Mouse (Mus musculus) intestine, embryonic 16.5 days (tissue): Measurements from ENCODE around the gene Gm49486. TPM values are rescaled to one million over a fixed set of nuclear protein-coding genes. Genes with fewer than 3 reads are reported as not detected.

ENCODE experiments used
- ATAC-seq: fragments of 200-750 bp; cut with Nextera tagmentation; 2 replicates; pipeline ENCODE4 v1.8.0; 2017; ENCODE audit warnings: moderate TSS enrichment, moderate library complexity
- H3K27ac ChIP-seq: fragments of 300-500 bp; sonication (generic); 2 replicates; pipeline ENCODE4 v1.5.1; 2014; ENCODE audit warnings: mild to moderate bottlenecking, low read length
- H3K27me3 ChIP-seq: fragments of 300-500 bp; sonication (generic); replicated peaks from 2 replicates; pipeline ENCODE4 v1.6.1; 2014; ENCODE audit warnings: low read length, control low read depth, mixed read lengths; ENCODE audit not compliant: control insufficient read depth, insufficient read depth
- H3K36me3 ChIP-seq: fragments of 300-500 bp; sonication (generic); 2 replicates; pipeline ENCODE4 v1.6.1; 2014; ENCODE audit warnings: low read length, control low read depth; ENCODE audit not compliant: control insufficient read depth, insufficient read depth
- H3K4me1 ChIP-seq: fragments of 300-500 bp; sonication (generic); 2 replicates; pipeline ENCODE4 v1.6.1; 2014; ENCODE audit warnings: low read length, control low read depth, mixed read lengths; ENCODE audit not compliant: control insufficient read depth, insufficient read depth
- H3K4me2 ChIP-seq: fragments of 300-500 bp; sonication (generic); 2 replicates; pipeline ENCODE4 v1.6.1; 2014; ENCODE audit warnings: low read depth, low read length, control low read depth
- H3K4me3 ChIP-seq: fragments of 300-500 bp; sonication (generic); 2 replicates; pipeline ENCODE4 v1.5.1; 2014; ENCODE audit warnings: mild to moderate bottlenecking, low read length
- H3K9ac ChIP-seq: fragments of 300-500 bp; sonication (generic); 2 replicates; pipeline ENCODE4 v1.6.1; 2014; ENCODE audit warnings: low read depth, low read length
- H3K9me3 ChIP-seq: fragments of 300-500 bp; sonication (generic); 2 replicates; pipeline ENCODE4 v1.6.1; 2016; ENCODE audit warnings: low read length, control low read depth; ENCODE audit not compliant: control insufficient read depth
- WGBS: fragments of 180-500 bp; shearing (Covaris S2); extraction: QIAGEN DNeasy Blood & Tissue Kit; methylation state at CpG from one replicate; pipeline ENCODE4 v1.1.7; 2014; 5-methylcytosine and 5-hydroxymethylcytosine counted together
- polyA plus RNA-seq: library from polyadenylated mRNA; unstranded; fragments of >200 nt; fragmentation: Nextera tagmentation; extraction: Ambion mirVana; gene quantifications from 2 replicates; pipeline ENCODE4 v1.2.1, GENCODE M21; 2015

Gm49486 gene
- polyA plus RNA-seq, 1 experiment from 2014 or later: 0.32 TPM

GRCm38 (mm10) chr15:79199390-79199976 lies 29.7 kb upstream of the Gm49486 start:
- Histone ChIP-seq H3K4me3 (no peak overlapping the region), H3K9ac (no peak overlapping the region), H3K27ac (no peak overlapping the region), H3K27me3 (0 out of 2 replicates have a peak, but pooled peaks cover 2% of the 10 kb centered on the region), H3K9me3 (no peaks in the 10 kb centered on the region), H3K36me3 (no peaks in the 10 kb centered on the region), H3K4me2 (no peak overlapping the region), H3K4me1 (peaks cover 4% of the 10 kb centered on the region)
- 93% methylated on average over 12 of the region's 12 CpGs for WGBS
- no peak for ATAC-seq

DNA sequence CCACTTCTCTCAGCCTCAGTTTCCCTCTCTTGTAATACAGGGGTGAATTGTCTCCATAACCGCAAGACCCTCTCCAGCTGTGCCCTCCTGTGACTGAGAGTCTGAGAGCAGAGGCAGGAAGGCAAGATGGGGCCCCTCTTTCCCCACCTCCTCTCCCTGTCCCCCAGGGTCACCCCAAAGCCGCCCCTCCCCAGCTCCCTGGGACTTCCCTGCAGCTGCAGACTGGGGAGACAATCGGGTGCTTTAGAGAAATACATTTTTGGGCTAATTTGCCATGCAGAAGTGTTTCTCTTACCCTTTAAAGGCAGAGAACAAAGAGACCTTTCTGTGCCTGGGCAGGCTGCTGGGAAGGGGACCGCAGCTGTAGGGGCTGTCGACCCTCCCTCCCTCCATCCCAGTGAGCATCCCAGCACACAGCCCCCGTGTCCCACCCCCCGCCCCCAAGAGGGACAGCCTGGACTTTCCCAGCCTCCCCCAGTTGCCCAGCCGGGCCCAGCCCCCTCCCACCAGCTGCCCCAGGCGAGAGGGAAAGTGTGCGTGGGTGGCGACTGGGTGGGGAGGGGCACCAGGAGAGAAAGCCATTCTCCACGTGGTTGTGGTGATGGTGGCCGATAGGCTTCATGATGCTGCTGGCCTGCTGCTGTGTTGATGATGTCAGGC lies 27.6 kb upstream of the Gm49486 start:
- H3K27ac ChIP-seq: no peak overlapping the region; the same call in 1 of the 2 replicates
- H3K4me1 ChIP-seq: peaks cover 4% of the 10 kb centered on the region
- WGBS: 29% methylated on average over 13 of the region's 13 CpGs
- ATAC-seq: peak; percentile 33; the same call in 1 of the 2 replicates
- H3K36me3 ChIP-seq: no peaks in the 10 kb centered on the region
- H3K9me3 ChIP-seq: no peaks in the 10 kb centered on the region
- no peak overlapping the region for H3K4me2 ChIP-seq
- H3K9ac ChIP-seq: no peak overlapping the region
- H3K27me3 ChIP-seq: 0 out of 2 replicates have a peak, but pooled peaks cover 2% of the 10 kb centered on the region
- no peak overlapping the region for H3K4me3 ChIP-seq

DNA sequence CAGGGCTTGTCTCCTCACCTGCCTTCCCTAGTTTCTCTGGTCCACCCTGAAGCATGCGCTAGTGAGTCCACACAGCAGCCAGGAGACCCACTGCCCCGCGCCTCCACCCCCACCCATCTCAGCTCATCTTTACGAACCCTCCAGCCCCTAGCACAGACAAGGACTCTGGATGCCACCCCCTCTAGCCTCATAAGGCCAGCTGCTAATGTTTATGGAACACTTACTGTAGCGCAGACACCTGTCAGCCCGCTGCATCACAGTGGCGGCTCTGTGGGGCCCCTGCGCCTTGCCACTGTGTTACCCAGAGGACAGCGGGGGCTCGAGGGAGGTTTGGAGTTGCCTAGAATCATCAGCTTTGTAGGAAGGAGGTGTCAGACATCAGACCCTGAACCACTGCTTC lies 26.6 kb upstream of the Gm49486 start:
- Histone ChIP-seq H3K27me3 (0 out of 2 replicates have a peak, but pooled peaks cover 2% of the 10 kb centered on the region), H3K9me3 (no peaks in the 10 kb centered on the region), H3K9ac (no peak overlapping the region), H3K4me3 (no peak overlapping the region), H3K36me3 (no peaks in the 10 kb centered on the region), H3K4me1 (peaks cover 4% of the 10 kb centered on the region), H3K4me2 (no peak overlapping the region), H3K27ac (no peak overlapping the region)
- WGBS: 23% methylated on average over 10 of the region's 10 CpGs
- no peak for ATAC-seq

GRCm38 (mm10) chr15:79208211-79208610 lies 21.0 kb upstream of the Gm49486 start:
- WGBS: 75% methylated on average over 6 of the region's 6 CpGs
- no peak overlapping the region for H3K4me3 ChIP-seq
- H3K36me3 ChIP-seq: no peaks in the 10 kb centered on the region
- ATAC-seq: no peak
- H3K27me3 ChIP-seq: no peaks in the 10 kb centered on the region
- no peak overlapping the region for H3K9ac ChIP-seq
- no peak overlapping the region for H3K4me2 ChIP-seq
- no peaks in the 10 kb centered on the region for H3K4me1 ChIP-seq
- no peaks in the 10 kb centered on the region for H3K9me3 ChIP-seq
- H3K27ac ChIP-seq: no peak overlapping the region

GRCm38 (mm10) chr15:79208758-79209439 lies 20.3 kb upstream of the Gm49486 start:
- WGBS: 70% methylated on average over 27 of the region's 27 CpGs
- Histone ChIP-seq H3K27me3 (no peaks in the 10 kb centered on the region), H3K9ac (no peak overlapping the region), H3K36me3 (no peaks in the 10 kb centered on the region), H3K4me1 (no peaks in the 10 kb centered on the region), H3K4me3 (no peak overlapping the region), H3K27ac (no peak overlapping the region), H3K9me3 (no peaks in the 10 kb centered on the region), H3K4me2 (no peak overlapping the region)
- ATAC-seq: no peak

GRCm38 (mm10) chr15:79210357-79210756 lies 18.8 kb upstream of the Gm49486 start:
- ATAC-seq: no peak

GRCm38 (mm10) chr15:79212750-79213446 lies 16.3 kb upstream of the Gm49486 start:
- ATAC-seq: peak; percentile 46
- no peak overlapping the region for H3K9ac ChIP-seq
- H3K4me2 ChIP-seq: no peak overlapping the region
- WGBS: 88% methylated on average over 26 of the region's 26 CpGs
- H3K4me1 ChIP-seq: no peaks in the 10 kb centered on the region
- no peak overlapping the region for H3K4me3 ChIP-seq
- H3K27me3 ChIP-seq: no peaks in the 10 kb centered on the region; the same call in 1 of the 2 replicates
- H3K36me3 ChIP-seq: no peaks in the 10 kb centered on the region
- peak overlapping the region; percentile 37; the same call in 1 of the 2 replicates for H3K27ac ChIP-seq
- no peaks in the 10 kb centered on the region for H3K9me3 ChIP-seq

More at GRCm38 (mm10) chr15:79210357-79210756, 18.8 kb upstream of the Gm49486 start:
- Histone ChIP-seq H3K4me2 (no peak overlapping the region), H3K4me3 (no peak overlapping the region), H3K36me3 (no peaks in the 10 kb centered on the region), H3K4me1 (no peaks in the 10 kb centered on the region), H3K9me3 (no peaks in the 10 kb centered on the region), H3K27me3 (no peaks in the 10 kb centered on the region; the same call in 1 of the 2 replicates), H3K9ac (no peak overlapping the region), H3K27ac (no peak overlapping the region)
- WGBS: 65% methylated on average over 2 of the region's 2 CpGs

- H3K9me3 ChIP-seq: no peaks in the 10 kb centered on the region
- H3K4me2 ChIP-seq: no peak overlapping the region
- H3K4me1 ChIP-seq: no peaks in the 10 kb centered on the region
- WGBS: 77% methylated on average over 6 of the region's 6 CpGs
- ATAC-seq: no peak
- no peak overlapping the region for H3K9ac ChIP-seq
- H3K36me3 ChIP-seq: no peaks in the 10 kb centered on the region
- no peaks in the 10 kb centered on the region; the same call in 1 of the 2 replicates for H3K27me3 ChIP-seq
- peak overlapping the region; percentile 37; the same call in 1 of the 2 replicates for H3K27ac ChIP-seq
- H3K4me3 ChIP-seq: no peak overlapping the region
Observed at GRCm38 (mm10) chr15:79213591-79213990, 15.6 kb upstream of the Gm49486 start.

DNA sequence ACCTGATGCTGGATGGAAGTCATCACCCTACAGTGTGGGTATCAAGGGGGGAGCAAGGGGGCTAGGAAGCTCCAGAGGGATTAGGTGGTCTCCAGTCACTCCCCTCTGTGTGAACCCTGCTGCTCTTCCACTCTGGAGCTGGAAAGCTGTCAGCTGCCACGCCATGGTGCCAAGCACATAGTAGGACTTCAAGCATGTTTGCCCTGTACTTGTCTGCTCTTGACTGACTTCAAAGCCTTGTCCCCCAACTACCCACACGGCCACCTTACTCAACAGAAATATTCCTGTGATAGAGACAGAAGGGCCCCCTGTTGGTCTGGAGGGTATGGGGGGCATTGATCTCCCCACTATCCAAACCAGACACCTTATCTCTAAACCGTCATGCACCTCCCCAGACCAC lies 13.0 kb upstream of the Gm49486 start:
- WGBS: 68% methylated on average over 3 of the region's 3 CpGs
- Histone ChIP-seq H3K9me3 (no peaks in the 10 kb centered on the region), H3K4me2 (no peak overlapping the region), H3K9ac (no peak overlapping the region), H3K27me3 (no peaks in the 10 kb centered on the region; the same call in 1 of the 2 replicates), H3K27ac (no peak overlapping the region), H3K4me3 (no peak overlapping the region), H3K36me3 (no peaks in the 10 kb centered on the region), H3K4me1 (no peaks in the 10 kb centered on the region)
- no peak for ATAC-seq
